Mouse (Mus musculus): Measurements from ENCODE around the gene Tmem179.

DNA sequence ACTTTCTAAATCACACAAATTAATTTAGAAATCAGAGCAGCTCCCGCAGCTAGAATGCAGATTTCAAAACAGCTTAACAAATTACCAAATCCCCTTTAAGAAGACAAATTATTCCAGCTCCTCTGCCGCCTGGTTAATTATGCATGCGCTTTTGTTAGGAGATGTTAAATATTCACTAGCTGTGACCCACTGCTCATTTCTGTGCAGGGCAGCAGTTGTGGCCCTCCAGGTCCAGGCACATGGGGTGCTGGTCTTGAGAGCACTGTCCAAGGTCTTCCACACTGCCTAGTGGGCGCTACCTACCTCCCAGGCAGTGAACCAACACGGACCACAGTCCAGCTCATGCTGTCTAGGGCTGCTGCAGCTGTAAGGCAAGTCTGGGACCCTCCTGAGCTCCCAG is 46.3 kb downstream of the Tmem179 start:
- TF ChIP-seq USF2 (conservative IDR thresholded peaks at IDR 0.05; ENCODE audit: low read depth, low read length) (no peak), SMC3 (IDR thresholded peaks at IDR 0.05; ENCODE audit: low read depth, low read length) (no peak), CTCF (conservative IDR thresholded peaks at IDR 0.05 in 1 of 2, IDR thresholded peaks at IDR 0.05 in 1 of 2; ENCODE audit: low read depth in 2 of 2, low read length in 2 of 2) (no peak)
